Mouse (Mus musculus) hindbrain, embryonic 16.5 days (tissue): ENCODE results near the gene Fbxl17. TPM values are rescaled to one million over a fixed set of nuclear protein-coding genes. Genes with fewer than 3 reads are reported as not detected.
A peak's percentile ranks its signal among the peaks of the same experiment; 100 is the strongest.

Experiments used
- ATAC-seq: fragments of 200-750 bp; cut with Nextera tagmentation; 2 replicates; pipeline ENCODE4 v1.8.0; 2017; ENCODE audit warnings: moderate TSS enrichment, moderate library complexity
- H3K27ac ChIP-seq: fragments of 300-500 bp; sonication (generic); 2 replicates; pipeline ENCODE4 v1.5.1; 2014; ENCODE audit warnings: low read depth, mild to moderate bottlenecking, control low read depth, low read length, moderate library complexity
- H3K27me3 ChIP-seq: fragments of 300-500 bp; sonication (generic); replicated peaks from 2 replicates; pipeline ENCODE4 v1.6.1; 2014; ENCODE audit warnings: low read length; ENCODE audit not compliant: control insufficient read depth, insufficient read depth
- H3K36me3 ChIP-seq: fragments of 300-500 bp; sonication (generic); 2 replicates; pipeline ENCODE4 v1.6.1; 2014; ENCODE audit warnings: mild to moderate bottlenecking, low read length, moderate library complexity, mixed read lengths; ENCODE audit not compliant: control insufficient read depth, insufficient read depth
- H3K4me1 ChIP-seq: fragments of 300-500 bp; sonication (generic); 2 replicates; pipeline ENCODE4 v1.6.1; 2014; ENCODE audit warnings: low read depth, low read length; ENCODE audit not compliant: control insufficient read depth, insufficient read depth
- H3K4me2 ChIP-seq: fragments of 300-500 bp; sonication (generic); 2 replicates; pipeline ENCODE4 v1.6.1; 2014; ENCODE audit warnings: mild to moderate bottlenecking, low read length, control low read depth, moderate library complexity
- H3K4me3 ChIP-seq: fragments of 300-500 bp; sonication (generic); 2 replicates; pipeline ENCODE4 v1.5.1; 2014; ENCODE audit warnings: mild to moderate bottlenecking, low read length, control low read depth, moderate library complexity
- H3K9ac ChIP-seq: fragments of 300-500 bp; sonication (generic); 2 replicates; pipeline ENCODE4 v1.6.1; 2014; ENCODE audit warnings: low read depth, mild to moderate bottlenecking, control low read depth, low read length, moderate library complexity
- H3K9me3 ChIP-seq: fragments of 300-500 bp; sonication (generic); 2 replicates; pipeline ENCODE4 v1.6.1; 2014; ENCODE audit warnings: mild to moderate bottlenecking, low read length, moderate library complexity; ENCODE audit not compliant: control insufficient read depth
- WGBS: fragments of 180-500 bp; shearing (Covaris S2); extraction: QIAGEN DNeasy Blood & Tissue Kit; methylation state at CpG from one replicate; pipeline ENCODE4 v1.1.7; 2014; 5-methylcytosine and 5-hydroxymethylcytosine counted together
- polyA plus RNA-seq: library from polyadenylated mRNA; unstranded; fragments of >200 nt; fragmentation: Nextera tagmentation; extraction: Ambion mirVana; gene quantifications from 2 replicates; pipeline ENCODE4 v1.2.1, GENCODE M21; 2015

Gene Fbxl17
- polyA plus RNA-seq, 1 experiment from 2014 or later = 9.5 TPM

DNA sequence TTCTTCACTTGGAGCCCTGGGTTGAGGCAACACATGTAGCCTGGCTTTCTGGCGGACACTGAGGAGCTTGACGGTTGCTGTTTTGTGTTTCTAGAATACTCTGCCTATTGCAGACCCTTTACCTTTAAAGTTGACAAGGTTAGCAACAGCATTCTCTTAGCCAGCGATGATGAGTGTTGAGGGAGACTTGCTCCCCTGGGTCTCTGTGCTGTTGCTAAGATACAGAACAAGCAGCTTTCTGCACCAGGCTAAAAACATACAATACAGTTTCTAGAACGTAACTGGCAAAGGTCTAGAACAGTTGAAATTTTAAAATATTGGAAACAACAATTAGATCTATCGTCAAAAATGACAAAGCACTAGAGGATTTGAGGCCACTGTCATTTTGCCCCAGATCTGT lies 420.7 kb downstream of the Fbxl17 start:
- no peak overlapping the region for H3K27ac ChIP-seq
- H3K4me1 ChIP-seq = peaks cover 2% of the 10 kb centered on the region; the same call in 1 of the 2 replicates
- H3K9ac ChIP-seq = no peak overlapping the region
- H3K36me3 ChIP-seq = no peaks in the 10 kb centered on the region
- ATAC-seq = no peak
- no peaks in the 10 kb centered on the region for H3K27me3 ChIP-seq
- no peak overlapping the region for H3K4me3 ChIP-seq
- H3K9me3 ChIP-seq = no peaks in the 10 kb centered on the region
- 45% methylated on average over 5 of the region's 5 CpGs for WGBS
- no peak overlapping the region for H3K4me2 ChIP-seq

DNA sequence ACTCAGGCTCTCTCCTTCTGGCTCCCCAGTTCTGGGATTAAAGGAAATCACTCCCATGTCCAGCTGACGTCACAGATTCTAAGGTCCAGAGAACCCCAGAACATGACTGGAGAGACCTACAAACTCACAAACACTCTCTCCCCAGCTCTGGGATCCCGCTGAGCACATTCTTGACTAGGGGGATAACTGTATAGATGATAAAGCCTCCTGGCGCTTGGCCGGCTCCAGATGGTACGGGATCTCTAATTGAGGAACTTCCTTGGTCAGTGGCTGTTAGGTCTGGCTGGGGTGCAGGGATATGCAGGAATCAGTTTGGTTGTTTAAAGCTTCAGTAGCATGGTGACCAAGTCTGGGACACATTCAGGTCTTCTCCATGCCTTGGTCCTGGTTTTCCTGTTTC lies 422.3 kb downstream of the Fbxl17 start:
- no peak overlapping the region for H3K4me3 ChIP-seq
- H3K9ac ChIP-seq = no peak overlapping the region
- no peak for ATAC-seq
- no peak overlapping the region for H3K27ac ChIP-seq
- H3K4me1 ChIP-seq = peaks cover 2% of the 10 kb centered on the region; the same call in 1 of the 2 replicates
- WGBS = 72% methylated on average over 5 of the region's 5 CpGs
- H3K36me3 ChIP-seq = no peaks in the 10 kb centered on the region
- no peak overlapping the region for H3K4me2 ChIP-seq
- H3K9me3 ChIP-seq = no peaks in the 10 kb centered on the region
- no peaks in the 10 kb centered on the region for H3K27me3 ChIP-seq

DNA sequence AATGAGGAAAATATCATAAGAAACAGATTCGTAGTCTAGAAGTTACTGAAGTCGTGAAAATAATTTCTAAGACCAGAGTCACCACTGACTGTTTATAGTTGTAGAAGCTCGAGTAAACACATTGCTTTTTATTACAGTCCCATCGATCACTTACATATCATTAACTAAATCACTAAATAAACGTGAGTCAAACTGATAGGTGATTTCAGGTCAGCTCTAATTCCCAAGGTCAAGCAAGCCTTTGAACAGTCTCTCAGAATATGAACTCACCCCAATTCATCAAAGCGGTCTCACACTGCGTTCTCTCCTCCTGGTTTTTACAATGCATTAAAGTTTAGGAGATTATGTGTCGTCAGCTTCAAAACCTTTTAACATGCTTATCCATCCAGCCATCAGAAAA lies 423.2 kb downstream of the Fbxl17 start:
- Histone ChIP-seq H3K9me3 (no peaks in the 10 kb centered on the region), H3K27ac (no peak overlapping the region), H3K9ac (no peak overlapping the region), H3K27me3 (no peaks in the 10 kb centered on the region), H3K36me3 (no peaks in the 10 kb centered on the region), H3K4me2 (no peak overlapping the region), H3K4me1 (peaks cover 2% of the 10 kb centered on the region; the same call in 1 of the 2 replicates), H3K4me3 (no peak overlapping the region)
- no peak for ATAC-seq
- 64% methylated on average over 8 of the region's 8 CpGs for WGBS

DNA sequence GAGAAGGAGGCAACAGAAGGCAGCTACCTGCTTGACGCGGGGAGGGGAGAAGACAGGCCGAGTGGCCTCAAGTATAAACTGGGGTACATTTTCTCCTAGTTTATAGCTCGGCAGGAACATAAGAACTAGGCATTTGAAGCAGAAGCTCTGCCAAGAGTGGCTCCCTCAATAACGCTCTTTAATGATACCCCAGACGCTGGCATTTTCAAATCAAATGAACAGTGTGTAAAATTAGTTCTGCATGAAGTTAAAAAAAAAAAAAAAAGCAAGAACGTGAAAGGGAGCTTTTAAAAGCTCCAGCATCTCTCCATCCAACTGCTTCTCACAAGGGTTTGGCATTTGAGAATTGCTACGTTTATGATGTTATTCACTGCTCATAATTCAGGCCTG lies 423.8 kb downstream of the Fbxl17 start:
- Histone ChIP-seq H3K9ac (no peak overlapping the region), H3K27me3 (no peaks in the 10 kb centered on the region), H3K36me3 (no peaks in the 10 kb centered on the region), H3K9me3 (no peaks in the 10 kb centered on the region), H3K4me2 (no peak overlapping the region), H3K27ac (no peak overlapping the region), H3K4me3 (no peak overlapping the region), H3K4me1 (peaks cover 2% of the 10 kb centered on the region; the same call in 1 of the 2 replicates)
- 34% methylated on average over 8 of the region's 8 CpGs for WGBS
- ATAC-seq = no peak

DNA sequence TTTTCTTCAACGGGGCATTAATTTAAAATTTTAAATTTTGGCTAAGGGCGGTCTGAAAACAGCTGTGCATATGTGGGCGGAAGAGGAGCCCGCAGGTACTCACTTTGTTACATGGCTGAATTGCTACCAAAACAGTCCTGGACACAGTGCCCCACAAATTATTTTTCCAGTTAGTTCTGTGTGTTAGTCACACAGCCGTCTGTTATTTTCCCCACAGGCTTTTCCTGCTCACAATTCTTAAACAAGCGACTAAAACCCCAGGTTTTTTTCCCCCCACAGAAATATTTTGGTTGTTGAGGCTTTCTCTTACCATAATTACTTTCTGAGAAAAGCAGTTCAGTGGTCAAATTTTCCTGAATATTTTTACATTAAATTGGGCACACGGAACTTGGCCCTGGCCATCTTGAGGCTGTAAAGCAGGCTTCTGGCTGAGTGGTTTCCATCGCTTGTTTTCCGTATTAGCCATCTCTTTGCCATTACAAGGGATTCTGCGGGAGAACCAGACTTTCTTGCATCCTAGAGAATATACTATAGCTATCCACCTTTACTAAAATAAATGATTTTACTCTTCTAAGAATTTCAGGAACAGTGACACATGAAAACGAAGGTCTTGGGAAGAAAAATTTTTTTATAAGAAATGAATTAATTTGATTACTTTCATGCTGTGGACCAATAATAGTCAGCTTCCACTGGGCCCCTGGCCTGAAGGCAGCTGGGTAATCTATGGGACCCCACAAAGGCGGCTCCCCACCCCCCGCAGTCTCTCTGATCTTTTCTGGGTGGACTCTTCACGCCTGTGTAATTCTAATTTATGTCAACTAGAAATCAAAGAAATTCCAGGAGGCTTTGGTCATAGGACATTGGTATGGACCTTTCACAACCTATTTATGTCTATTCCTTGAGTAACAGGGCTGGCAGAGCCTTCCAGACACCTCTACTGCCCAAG lies 424.5 kb downstream of the Fbxl17 start:
- H3K27me3 ChIP-seq = no peaks in the 10 kb centered on the region
- no peaks in the 10 kb centered on the region for H3K9me3 ChIP-seq
- H3K36me3 ChIP-seq = no peaks in the 10 kb centered on the region
- no peak overlapping the region for H3K4me2 ChIP-seq
- no peak overlapping the region for H3K9ac ChIP-seq
- 59% methylated on average over 14 of the region's 14 CpGs for WGBS
- no peak for ATAC-seq
- peaks cover 4% of the 10 kb centered on the region for H3K4me1 ChIP-seq
- no peak overlapping the region for H3K27ac ChIP-seq
- H3K4me3 ChIP-seq = no peak overlapping the region

DNA sequence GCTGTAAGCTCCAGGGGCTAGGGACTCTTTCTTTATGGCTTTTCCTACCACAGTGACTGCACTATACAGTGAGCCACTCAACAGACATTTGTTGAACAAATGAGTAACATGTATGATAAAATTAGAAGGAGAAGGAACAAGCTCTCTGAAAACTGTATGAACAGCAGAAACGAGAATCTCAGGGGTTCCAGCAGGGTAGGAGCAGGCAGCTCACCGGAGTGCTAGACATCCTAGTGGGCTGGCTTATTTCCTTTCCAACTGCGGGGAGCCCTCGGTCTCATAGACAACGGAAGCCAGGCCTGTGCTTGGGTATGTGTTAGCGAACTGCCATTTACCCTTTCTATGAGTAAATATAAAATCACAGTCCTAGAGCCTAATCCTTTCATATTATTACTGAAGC lies 426.5 kb downstream of the Fbxl17 start:
- no peak for ATAC-seq
- no peak overlapping the region for H3K27ac ChIP-seq
- 76% methylated on average over 6 of the region's 6 CpGs for WGBS
- no peaks in the 10 kb centered on the region for H3K36me3 ChIP-seq
- no peaks in the 10 kb centered on the region for H3K9me3 ChIP-seq
- H3K27me3 ChIP-seq = no peaks in the 10 kb centered on the region
- H3K4me3 ChIP-seq = no peak overlapping the region
- H3K9ac ChIP-seq = no peak overlapping the region
- peaks cover 8% of the 10 kb centered on the region for H3K4me1 ChIP-seq
- H3K4me2 ChIP-seq = no peak overlapping the region

DNA sequence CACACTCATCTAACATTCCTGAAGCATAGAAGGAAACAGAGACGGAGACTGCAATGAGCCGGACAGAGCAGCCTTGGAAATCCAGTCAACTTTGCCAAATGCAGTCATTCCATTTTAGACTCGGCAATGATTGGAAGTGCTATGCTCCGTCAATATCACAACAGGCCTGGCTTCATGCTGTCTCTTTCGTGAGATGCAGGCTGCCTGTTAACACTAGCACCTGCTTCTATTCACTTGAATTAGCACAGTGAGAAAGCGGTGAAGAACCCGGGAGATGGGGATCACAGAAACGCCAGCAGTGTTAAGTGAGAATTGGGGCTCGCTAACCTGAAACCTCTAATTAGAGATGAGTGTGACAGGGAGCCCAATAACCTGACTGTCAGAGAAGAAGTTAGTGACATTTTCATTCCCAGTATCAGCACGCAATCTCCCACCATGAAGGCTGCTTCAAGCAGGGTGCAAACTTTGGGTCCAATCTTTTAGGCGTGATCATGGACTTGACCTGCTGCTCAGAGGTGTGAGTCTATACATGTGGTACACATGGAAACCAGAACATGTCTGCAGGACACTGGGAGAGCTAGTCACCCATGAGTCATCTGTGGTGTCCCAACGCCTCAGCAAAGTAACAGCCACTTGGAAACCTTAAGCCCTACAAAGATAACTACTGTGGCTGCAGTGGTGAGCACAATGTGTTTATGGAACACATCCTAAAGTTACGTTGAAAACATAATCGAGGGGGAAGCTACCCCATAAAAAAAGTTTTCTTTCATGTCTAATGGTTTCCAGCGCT lies 428.5 kb downstream of the Fbxl17 start:
- H3K4me1 ChIP-seq = peaks cover 8% of the 10 kb centered on the region
- H3K9me3 ChIP-seq = no peaks in the 10 kb centered on the region
- H3K4me3 ChIP-seq = no peak overlapping the region
- H3K27ac ChIP-seq = no peak overlapping the region
- H3K9ac ChIP-seq = no peak overlapping the region
- WGBS = 63% methylated on average over 15 of the region's 15 CpGs
- ATAC-seq = 0 out of 2 replicates have a peak, but pooled peaks have one; percentile 36
- H3K27me3 ChIP-seq = no peaks in the 10 kb centered on the region
- no peaks in the 10 kb centered on the region for H3K36me3 ChIP-seq
- H3K4me2 ChIP-seq = no peak overlapping the region

DNA sequence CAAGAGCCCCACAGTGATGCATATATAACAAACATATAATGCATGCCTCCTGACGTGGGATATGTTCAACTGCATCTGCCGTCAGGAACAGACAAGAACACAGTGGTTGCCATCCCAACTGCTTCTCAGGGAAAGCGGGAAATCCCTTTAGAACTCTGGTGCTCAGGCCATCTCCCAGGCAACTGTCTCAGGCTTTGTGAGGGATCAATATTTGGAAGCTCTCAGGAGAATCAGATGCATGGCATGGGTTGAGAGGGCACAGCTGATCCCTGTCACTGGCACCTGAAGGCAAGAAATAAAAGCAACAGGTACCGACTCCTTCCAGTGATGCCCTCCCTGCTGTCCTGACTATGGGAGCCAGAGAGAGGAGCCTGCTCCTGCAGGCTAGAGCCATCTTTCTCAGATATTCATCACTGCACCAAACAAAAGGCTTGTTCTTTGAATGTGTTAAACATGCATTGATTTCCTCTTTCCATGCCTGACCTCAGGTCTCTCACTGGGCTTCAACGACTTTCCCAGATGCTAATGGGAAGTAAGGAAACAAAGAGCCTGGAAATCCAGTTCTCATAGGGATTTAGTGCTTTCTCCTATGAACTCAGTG lies 429.6 kb downstream of the Fbxl17 start:
- Histone ChIP-seq H3K4me2 (no peak overlapping the region), H3K4me3 (no peak overlapping the region), H3K36me3 (no peaks in the 10 kb centered on the region), H3K27me3 (no peaks in the 10 kb centered on the region), H3K4me1 (peaks cover 8% of the 10 kb centered on the region), H3K9ac (no peak overlapping the region), H3K9me3 (no peaks in the 10 kb centered on the region), H3K27ac (no peak overlapping the region)
- 0 out of 2 replicates have a peak, but pooled peaks have one; percentile 25 for ATAC-seq
- 26% methylated on average over 5 of the region's 5 CpGs for WGBS

DNA sequence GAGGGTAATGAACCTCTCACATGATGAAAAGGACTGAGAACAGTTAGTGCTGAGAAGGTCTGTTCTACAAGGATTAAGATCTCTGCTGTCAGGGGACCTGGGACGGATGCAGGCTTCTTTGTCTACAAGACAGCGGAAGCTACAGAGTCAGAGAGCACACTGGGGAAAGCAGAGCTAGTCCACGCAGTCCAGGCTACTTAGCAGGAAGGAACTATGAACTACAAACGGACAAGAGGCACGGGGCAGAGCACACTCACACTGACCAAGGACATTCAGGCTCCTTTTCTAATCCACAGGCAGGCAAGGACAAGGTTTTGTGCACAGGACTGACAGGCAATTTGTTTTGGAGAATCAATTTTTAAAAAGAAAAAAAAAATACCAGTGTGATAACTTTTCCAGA lies 437.0 kb downstream of the Fbxl17 start:
- H3K27me3 ChIP-seq = no peaks in the 10 kb centered on the region
- no peak overlapping the region for H3K4me3 ChIP-seq
- WGBS = 38% methylated on average over 5 of the region's 5 CpGs
- H3K9me3 ChIP-seq = no peaks in the 10 kb centered on the region
- H3K27ac ChIP-seq = no peak overlapping the region
- ATAC-seq = no peak
- no peak overlapping the region for H3K4me2 ChIP-seq
- no peak overlapping the region for H3K9ac ChIP-seq
- no peaks in the 10 kb centered on the region for H3K36me3 ChIP-seq
- H3K4me1 ChIP-seq = no peaks in the 10 kb centered on the region
